Mouse (Mus musculus): ENCODE measurements around the gene Rab13. TPM values are rescaled to one million over a fixed set of nuclear protein-coding genes. Genes with fewer than 3 reads are reported as not detected.

Gene Rab13
- polyA plus RNA-seq, 1 experiment from 2014 or later = 66.8 TPM

DNA sequence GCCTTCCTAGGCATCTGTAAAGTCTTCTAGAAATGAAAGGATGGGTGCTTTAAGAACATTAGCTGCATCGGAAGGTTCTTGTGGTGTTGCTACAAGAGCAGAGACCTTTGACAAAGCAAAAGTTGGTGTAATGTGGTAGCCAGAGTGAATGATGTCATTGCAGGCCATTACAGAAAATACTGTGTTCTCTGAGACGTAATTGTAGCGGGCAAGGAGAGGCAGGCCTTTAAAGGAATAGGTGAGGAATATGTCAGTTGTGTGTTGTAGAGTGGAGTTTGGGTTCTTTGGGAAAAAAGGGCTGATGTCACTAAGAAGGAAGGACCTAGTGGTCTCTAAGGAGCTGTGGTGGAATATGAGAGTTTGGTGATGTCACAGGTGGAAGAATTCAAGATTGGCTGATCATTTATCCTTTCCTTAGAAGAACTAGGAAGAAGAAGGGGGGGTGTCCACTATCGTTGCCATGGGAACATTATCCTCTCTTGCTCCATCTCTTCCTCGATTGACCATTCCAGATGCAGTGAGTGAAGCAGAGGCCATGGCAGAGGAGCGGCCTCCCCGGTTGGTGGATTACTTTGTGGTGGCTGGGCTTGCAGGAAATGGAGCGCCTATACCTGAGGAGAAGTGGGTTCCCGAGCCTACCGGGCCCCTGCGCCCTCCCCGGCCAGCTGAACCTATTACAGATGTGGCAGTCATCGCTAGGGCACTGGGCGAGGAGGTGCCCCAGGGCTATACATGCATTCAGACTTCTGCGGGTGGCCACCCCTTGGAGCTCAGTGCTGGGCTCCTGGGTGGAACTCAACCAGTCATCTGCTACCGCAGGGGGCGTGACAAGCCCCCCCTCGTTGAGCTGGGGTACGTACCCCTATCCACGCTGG, 53.6 kb downstream of the Rab13 start:
- ATAC-seq (no peak), DNase-seq (ENCODE audit: low read depth, low spot score) (no peak)
- POLR2A ChIA-PET = interaction anchor here (0.6 to 1.8 kb wide), 4 partner anchors 16 to 159 kb away, joined by 3 to 7 read pairs (median 4); no protein-coding TSS in a partner anchor
- no peak for TF ChIP-seq CTCF (IDR thresholded peaks at IDR 0.05)
- no peaks in the 10 kb centered on the region for H3K27me3 ChIP-seq
- CTCF ChIA-PET = interaction anchor here (0.9 to 3.0 kb wide), 8 partner anchors 10 to 111 kb away, joined by 3 to 13 read pairs (median 6); partner anchors contain the start of genes Gatad2b and Slc39a1
- in situ Hi-C loops (cut with MboI; ENCODE audit: low pct_unique_long_range_greater_than_20kb) = loop anchor here (10.0 kb wide), 1 partner anchor 198 kb away; the partner anchor contains the start of gene Npr1

DNA sequence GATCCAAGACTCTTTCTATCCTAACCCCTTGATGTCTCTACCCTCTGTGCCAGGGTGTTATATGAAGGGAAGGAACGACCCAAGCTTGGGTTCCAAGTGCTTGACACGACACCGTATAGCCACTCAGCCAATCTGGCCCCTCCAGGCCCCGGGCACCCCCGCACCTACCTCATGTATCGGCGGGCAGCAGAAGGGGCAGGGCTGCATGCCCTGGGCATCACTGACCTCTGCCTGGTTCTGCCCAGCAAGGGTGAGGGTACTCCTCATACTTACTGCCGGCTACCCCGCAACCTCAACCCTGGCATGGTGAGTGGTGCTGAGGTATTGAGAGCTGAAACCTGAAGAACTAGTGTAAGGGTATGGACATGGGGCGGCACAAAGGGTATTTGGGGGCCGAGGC, 54.7 kb downstream of the Rab13 start:
- no peak for DNase-seq (ENCODE audit: low read depth, low spot score)
- no peaks in the 10 kb centered on the region for H3K27me3 ChIP-seq
- no peak for TF ChIP-seq CTCF (IDR thresholded peaks at IDR 0.05)
- ChIA-PET CTCF (interaction anchor here (1.2 to 2.2 kb wide), 3 partner anchors 13 to 25 kb away, joined by 5 to 9 read pairs (median 6); partner anchors contain the start of gene Gatad2b), POLR2A (interaction anchor here (0.7 kb wide), 1 partner anchor 17 kb away, joined by 5 read pairs; no protein-coding TSS in a partner anchor)
- in situ Hi-C loops (cut with MboI; ENCODE audit: low pct_unique_long_range_greater_than_20kb) = loop anchor here (10.0 kb wide), 1 partner anchor 197 kb away; the partner anchor contains the start of gene Npr1
- ATAC-seq = no peak

DNA sequence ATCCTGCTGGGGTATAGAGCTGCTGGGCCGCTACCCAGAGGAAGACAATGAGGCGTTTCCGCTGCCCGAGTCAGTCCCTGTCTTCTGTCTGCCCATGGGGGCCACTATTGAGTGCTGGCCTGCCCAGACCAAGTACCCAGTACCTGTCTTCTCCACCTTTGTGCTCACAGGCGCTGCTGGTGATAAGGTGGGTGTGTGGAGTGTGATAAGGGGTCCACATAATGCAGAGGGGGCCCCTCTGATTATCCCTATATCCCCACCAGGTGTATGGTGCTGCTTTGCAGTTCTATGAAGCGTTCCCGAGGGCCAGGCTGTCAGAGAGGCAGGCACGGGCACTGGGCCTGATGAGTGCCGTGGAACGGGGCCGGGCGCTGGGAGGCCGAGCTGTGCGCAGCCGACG, 55.5 kb downstream of the Rab13 start:
- ChIA-PET POLR2A (no interaction called here), CTCF (interaction anchor here (1.0 kb wide), 1 partner anchor 14 kb away, joined by 3 read pairs; no protein-coding TSS in a partner anchor)
- TF ChIP-seq CTCF (IDR thresholded peaks at IDR 0.05) = no peak
- in situ Hi-C loops (cut with MboI; ENCODE audit: low pct_unique_long_range_greater_than_20kb) = loop anchor here (10.0 kb wide), 1 partner anchor 196 kb away; the partner anchor contains the start of gene Npr1
- H3K27me3 ChIP-seq = no peaks in the 10 kb centered on the region
- DNase-seq (ENCODE audit: low read depth, low spot score) (no peak), ATAC-seq (no peak)

DNA sequence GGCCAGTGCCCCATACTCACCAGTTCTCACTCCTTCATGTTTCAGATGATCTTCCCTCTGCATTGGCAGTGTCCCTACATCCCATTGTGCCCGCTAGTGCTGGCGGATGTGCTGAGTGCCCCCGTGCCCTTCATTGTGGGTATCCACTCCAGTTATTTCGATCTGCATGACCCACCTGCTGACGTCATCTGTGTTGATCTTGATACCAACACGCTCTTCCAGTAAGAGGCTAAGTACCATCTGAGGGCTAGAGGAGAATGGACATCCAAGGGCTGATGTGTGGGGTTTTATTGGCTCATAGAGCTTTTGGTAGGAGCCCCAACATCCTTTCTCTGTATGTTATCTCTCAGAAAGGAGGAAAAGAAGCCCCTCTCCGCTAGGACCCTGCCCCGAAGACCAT, 57.3 kb downstream of the Rab13 start:
- DNase-seq (ENCODE audit: low read depth, low spot score) (no peak), ATAC-seq (no peak)
- ChIA-PET CTCF (interaction anchor here (0.9 to 1.3 kb wide), 3 partner anchors 12 to 103 kb away, joined by 3 read pairs; no protein-coding TSS in a partner anchor), POLR2A (no interaction called here)
- in situ Hi-C loops (cut with MboI; ENCODE audit: low pct_unique_long_range_greater_than_20kb) = no loop called here
- H3K27me3 ChIP-seq = no peaks in the 10 kb centered on the region
- TF ChIP-seq CTCF (IDR thresholded peaks at IDR 0.05) = no peak

DNA sequence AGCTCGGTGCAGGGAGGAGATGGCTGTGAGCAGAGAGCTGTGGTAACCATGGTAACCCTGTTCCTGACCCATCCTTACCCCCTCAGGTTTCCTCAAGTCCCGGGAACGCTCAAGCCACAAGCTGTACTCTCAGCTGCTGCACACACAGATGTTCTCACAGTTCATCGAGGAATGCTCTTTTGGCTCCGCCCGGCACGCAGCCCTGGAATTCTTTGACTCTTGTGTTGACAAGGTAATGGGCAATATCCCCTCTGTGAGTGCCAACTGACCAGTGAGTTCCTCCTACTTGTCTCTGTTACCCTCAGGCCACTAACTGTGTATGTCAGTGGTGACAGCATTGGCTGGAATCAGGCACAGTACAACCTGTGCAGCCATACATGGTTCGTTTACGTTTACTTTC, 58.7 kb downstream of the Rab13 start:
- in situ Hi-C loops (cut with MboI; ENCODE audit: low pct_unique_long_range_greater_than_20kb) = no loop called here
- no peaks in the 10 kb centered on the region for H3K27me3 ChIP-seq
- CTCF ChIA-PET = interaction anchor here (1.8 kb wide), 1 partner anchor 11 kb away, joined by 5 read pairs; no protein-coding TSS in a partner anchor
- POLR2A ChIA-PET = interaction anchor here (0.5 to 1.5 kb wide), 3 partner anchors 20 to 95 kb away, joined by 3 to 6 read pairs (median 5); partner anchors contain the start of gene Gatad2b
- no peak for TF ChIP-seq CTCF (IDR thresholded peaks at IDR 0.05)
- ATAC-seq = no peak
- DNase-seq (ENCODE audit: low read depth, low spot score) = no peak

DNA sequence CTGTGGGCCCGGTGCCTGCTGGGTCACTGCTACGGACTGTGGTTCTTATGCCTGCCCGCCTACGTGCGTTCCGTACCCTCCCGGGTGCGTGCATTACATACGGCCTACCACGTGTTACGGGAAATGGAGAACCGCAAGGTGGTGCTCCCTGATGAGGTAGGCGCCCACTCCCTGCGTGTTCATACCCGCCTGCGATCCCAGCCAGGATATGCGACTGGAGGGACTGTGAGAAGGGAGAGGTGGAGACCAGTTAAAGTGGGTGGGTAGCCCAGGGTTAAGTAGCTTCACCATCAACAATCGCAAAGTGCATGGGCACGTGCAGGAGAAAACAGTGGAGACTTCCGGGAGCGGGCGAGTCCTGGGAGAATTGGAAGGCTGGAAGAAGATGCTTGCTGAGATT, 60.4 kb downstream of the Rab13 start:
- ATAC-seq (no peak), DNase-seq (ENCODE audit: low read depth, low spot score) (no peak)
- ChIA-PET CTCF (interaction anchor here (1.5 kb wide), 1 partner anchor 8 kb away, joined by 7 read pairs; no protein-coding TSS in a partner anchor), POLR2A (interaction anchor here (0.6 kb wide), 1 partner anchor 194 kb away, joined by 3 read pairs; no protein-coding TSS in a partner anchor)
- H3K27me3 ChIP-seq = no peaks in the 10 kb centered on the region
- no peak for TF ChIP-seq CTCF (IDR thresholded peaks at IDR 0.05)
- in situ Hi-C loops (cut with MboI; ENCODE audit: low pct_unique_long_range_greater_than_20kb) = no loop called here

DNA sequence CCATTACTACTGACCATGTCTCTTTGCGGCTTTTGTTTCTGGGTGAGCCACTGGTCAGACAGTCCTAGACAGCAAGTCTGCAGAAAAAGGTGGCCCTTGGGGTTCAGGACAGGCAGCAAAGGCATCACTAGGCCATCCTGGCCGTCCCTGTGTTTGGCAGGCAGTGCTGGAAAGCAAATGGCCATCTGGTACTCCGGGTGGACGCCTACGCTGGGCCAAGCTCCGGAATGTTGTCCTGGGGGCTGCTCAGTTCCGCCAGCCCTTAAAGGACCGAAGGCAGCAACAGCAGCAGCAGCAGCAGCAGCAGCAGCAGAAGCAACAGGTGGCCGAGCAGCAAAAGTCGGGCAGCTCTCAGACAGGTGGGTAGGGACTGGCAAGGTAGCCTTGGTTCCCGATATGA, 61.8 kb downstream of the Rab13 start:
- POLR2A ChIA-PET = interaction anchor here (0.8 kb wide), 1 partner anchor 18 kb away, joined by 3 read pairs; the partner anchor contains the start of gene Gatad2b
- in situ Hi-C loops (cut with MboI; ENCODE audit: low pct_unique_long_range_greater_than_20kb) = no loop called here
- CTCF ChIA-PET = interaction anchor here (1.5 kb wide), 1 partner anchor 9 kb away, joined by 7 read pairs; no protein-coding TSS in a partner anchor
- ATAC-seq (no peak), DNase-seq (ENCODE audit: low read depth, low spot score) (no peak)
- no peak for TF ChIP-seq CTCF (IDR thresholded peaks at IDR 0.05)
- no peaks in the 10 kb centered on the region for H3K27me3 ChIP-seq

Other genes with a start within 250 kb of the Rab13 start
- 205 TPM for gene Hax1, start 214.9 kb upstream of the Rab13 start, polyA plus RNA-seq (2021)
- gene 4933434E20Rik, start 162.1 kb upstream of the Rab13 start, polyA plus RNA-seq (2021) = 182 TPM
- gene Ubap2l, start 161.1 kb upstream of the Rab13 start, polyA plus RNA-seq (2021) = 232 TPM
- gene Tpm3, start 141.0 kb upstream of the Rab13 start, polyA plus RNA-seq (2021) = 501 TPM
- gene Nup210l, start 109.6 kb upstream of the Rab13 start, polyA plus RNA-seq (2021) = 0.46 TPM
- 2,084 TPM for gene Rps27, start within 50 bp of the Rab13 start, polyA plus RNA-seq (2021)
- 108 TPM for gene Jtb, start 17.9 kb downstream of the Rab13 start, polyA plus RNA-seq (2021)
- 1.1 TPM for gene Creb3l4, start 29.8 kb downstream of the Rab13 start, polyA plus RNA-seq (2021)
- gene Slc39a1, start 34.5 kb downstream of the Rab13 start, polyA plus RNA-seq (2021) = 243 TPM
- 77.0 TPM for gene Crtc2, start 40.5 kb downstream of the Rab13 start, polyA plus RNA-seq (2021)
- gene Dennd4b, start 51.5 kb downstream of the Rab13 start, polyA plus RNA-seq (2021) = 14.1 TPM
- 40.8 TPM for gene Gatad2b, start 79.5 kb downstream of the Rab13 start, polyA plus RNA-seq (2021)
- gene Slc27a3, start 176.2 kb downstream of the Rab13 start, polyA plus RNA-seq (2021) = 2.9 TPM
- 77.8 TPM for gene Ints3, start 219.9 kb downstream of the Rab13 start, polyA plus RNA-seq (2021)

Data from Patski (cell line).